Mouse (Mus musculus) G1E (cell line): ENCODE data around the gene Basp1.

ENCODE experiments used
- CTCF ChIP-seq: IDR thresholded peaks from 2 replicates; pipeline ENCODE4 v1.5.1; 2012; ENCODE audit warnings: low read depth, low read length, inconsistent platforms, mixed read lengths
- GATA1 ChIP-seq: IDR thresholded peaks from 2 replicates; pipeline ENCODE4 v1.6.1; 2012; ENCODE audit warnings: borderline replicate concordance, low read length, inconsistent platforms, mixed read lengths
- POLR2AphosphoS5 ChIP-seq: IDR thresholded peaks from 2 replicates; pipeline ENCODE4 v1.6.1; 2012; ENCODE audit warnings: low read depth, low read length, inconsistent platforms; ENCODE audit not compliant: insufficient replicate concordance
- TAL1 ChIP-seq: conservative IDR thresholded peaks from 2 replicates; pipeline ENCODE4 v1.6.1; 2012; ENCODE audit warnings: low read depth, low read length, inconsistent platforms, mixed read lengths

DNA sequence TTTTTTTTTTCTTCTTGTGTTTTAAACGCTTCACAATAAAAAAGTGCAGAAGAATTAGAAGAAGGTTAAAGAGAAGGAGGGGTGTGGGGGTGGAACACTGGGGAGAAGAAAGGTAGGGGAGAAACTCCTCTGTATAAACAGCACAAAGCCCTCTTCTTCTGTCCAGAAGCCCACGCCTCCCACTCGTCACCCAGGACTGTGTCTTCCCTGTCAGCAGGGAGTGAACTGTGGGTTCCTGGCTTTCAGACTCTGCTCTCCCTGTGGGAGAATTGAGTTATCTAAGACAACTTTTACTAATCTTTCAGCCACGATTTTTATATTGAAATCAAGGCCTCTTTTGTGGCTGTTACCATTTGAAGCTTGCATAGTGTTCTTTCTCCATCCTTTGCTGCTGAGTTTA, 82.6 kb downstream of the Basp1 start:
- no peak for TF ChIP-seq CTCF
- no peak for TF ChIP-seq GATA1
- no peak for TF ChIP-seq POLR2AphosphoS5
- no peak for TF ChIP-seq TAL1
